Mouse (Mus musculus) gastrocnemius, adult 18-20 months (tissue): ENCODE measurements around the gene Zfp768. TPM values are rescaled to one million over a fixed set of nuclear protein-coding genes. Genes with fewer than 3 reads are reported as not detected.

ENCODE experiments used
- DNase-seq: peaks from one replicate; pipeline ENCODE4 v3.0.0; 2021; ENCODE audit warnings: low spot score
- total RNA-seq, 2 experiments: library from RNA; stranded (reverse); gene quantifications; 2 replicates each; pipeline ENCODE4 v1.2.3; 2021

Zfp768 gene
- total RNA-seq, 2 experiments from 2014 or later: 36.4 to 41.6 TPM

DNA sequence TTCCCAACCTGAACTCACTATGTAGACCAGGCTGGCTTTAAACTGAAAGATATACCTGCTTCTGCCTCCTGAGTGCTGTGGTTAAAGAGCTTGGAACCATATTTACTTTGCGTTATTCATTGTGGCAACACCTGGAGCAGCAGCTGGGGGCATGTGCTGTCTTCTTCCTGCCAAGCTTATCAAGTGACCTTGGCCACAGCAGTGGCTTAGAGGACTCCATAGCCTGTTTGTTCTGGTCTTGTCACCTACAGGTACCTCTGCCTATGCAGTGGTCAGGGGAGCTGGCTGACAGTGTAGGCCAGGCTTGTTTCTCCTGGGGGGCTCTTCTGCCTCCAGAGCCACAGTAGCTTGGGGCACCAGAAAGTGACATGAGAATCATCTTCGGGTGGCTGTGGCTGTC is 37.0 kb downstream of the Zfp768 start:
- no peak for DNase-seq

DNA sequence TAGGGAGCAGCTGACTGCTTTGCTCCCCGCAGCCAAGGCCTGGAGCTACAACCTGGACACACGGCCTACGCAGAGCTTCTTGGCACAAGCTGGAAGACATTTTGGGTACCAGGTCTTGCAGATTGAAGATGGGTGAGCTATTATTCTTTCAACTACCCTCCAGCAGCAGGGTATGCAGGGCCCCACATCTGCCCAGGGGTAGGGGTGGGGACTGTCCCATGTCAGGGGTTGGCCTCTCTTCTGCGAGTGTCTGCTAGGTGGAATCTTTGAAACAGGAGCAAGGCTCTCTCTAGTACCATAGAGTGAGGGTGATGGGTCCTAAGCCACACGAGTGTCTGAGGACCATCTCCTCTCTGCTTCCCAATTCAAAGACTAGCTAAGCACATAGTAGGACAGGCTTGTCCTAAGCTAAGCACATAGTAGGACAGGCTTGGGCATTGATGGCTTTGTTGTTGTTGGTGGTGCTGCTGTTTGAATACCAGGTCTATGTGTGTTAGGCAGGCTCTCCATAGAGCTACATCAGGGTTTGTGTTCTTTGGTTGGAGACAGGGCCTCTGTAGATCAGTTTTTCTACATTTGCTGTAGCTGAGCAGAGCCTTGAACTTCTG is 47.7 kb downstream of the Zfp768 start:
- DNase-seq: no peak

DNA sequence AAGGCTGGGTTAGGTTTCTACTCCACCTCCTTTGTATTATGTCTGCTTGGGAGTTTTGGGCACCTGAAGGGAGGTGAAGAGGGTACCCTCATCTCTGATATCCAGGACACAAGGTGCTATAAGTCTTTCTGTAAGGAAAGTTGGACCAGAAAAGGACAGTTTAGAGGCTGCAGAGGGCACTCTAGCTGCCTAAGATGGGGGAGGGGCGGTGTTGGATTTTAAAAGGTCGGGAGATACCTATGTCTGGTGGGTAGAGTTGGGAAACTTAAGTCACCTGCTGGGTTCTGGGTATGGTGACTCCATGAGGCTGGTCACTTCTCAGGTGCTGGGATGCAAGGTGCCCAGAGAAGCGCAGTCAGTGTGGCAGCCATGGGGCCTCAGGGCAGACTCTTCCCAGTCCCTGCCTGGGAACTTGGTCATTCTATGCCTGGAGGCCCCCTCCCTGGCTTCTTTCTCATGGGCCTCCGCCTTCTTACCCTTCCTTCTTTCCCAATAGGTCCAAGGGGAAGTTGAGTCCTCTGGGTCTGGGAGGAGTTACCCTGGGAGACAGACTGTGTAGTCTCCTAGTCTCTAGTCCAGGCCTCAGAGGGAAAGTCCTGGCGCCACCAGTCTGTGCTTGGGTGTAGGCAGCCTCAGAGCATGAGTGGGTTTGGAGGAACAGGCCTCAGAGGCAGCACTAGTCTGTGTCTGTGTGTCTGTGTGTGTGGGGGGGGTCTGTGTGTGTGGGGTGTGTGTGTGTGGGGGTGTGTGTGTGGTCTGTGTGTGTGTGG is 48.4 kb downstream of the Zfp768 start:
- DNase-seq: no peak

DNA sequence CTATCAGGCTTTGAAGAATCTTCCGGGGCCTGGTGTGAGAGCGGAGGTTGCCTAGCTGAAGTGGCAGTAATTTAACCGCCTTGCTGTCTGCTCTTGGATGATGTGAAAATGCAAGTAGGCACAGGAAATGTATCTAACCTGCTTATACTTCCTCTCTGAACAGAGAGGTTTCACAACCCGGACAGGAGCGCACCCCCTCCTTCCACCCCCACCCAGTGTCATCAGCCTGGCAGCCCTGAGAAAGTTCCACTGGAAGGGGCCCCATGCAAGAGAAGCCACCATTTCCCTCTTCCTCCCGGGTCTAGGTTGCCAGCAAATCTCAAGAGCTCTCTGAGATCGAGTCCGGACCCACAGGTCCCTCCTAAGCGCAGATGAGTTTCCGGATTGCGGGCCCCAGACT is 49.3 kb downstream of the Zfp768 start, which contains the start of gene Itgal:
Gene Itgal, plus strand, starts transcription at position 163 of the 400 bp plus-strand sequence.
- DNase-seq: no peak

Other genes with a start within 250 kb of the Zfp768 start
- gene Qprt, start 223.4 kb downstream of the Zfp768 start, total RNA-seq: under 1 TPM; 0.37 to 0.55 TPM
- under 1 TPM; 0.07 to 0.14 TPM for gene Spn, start 207.8 kb downstream of the Zfp768 start, total RNA-seq
- 10 to 100 TPM; 25.1 to 26.8 TPM for gene Cd2bp2, start 149.5 kb downstream of the Zfp768 start, total RNA-seq
- gene Tbc1d10b, start 137.1 kb downstream of the Zfp768 start, total RNA-seq: 10 to 100 TPM; 26.4 to 29.5 TPM
- gene Mylpf, start 136.7 kb downstream of the Zfp768 start, total RNA-seq: over 10,000 TPM; 24,635 to 28,732 TPM
- 1 to 10 TPM; 4.2 to 4.6 TPM for gene Zfp553, start 112.5 kb downstream of the Zfp768 start, total RNA-seq
- 1 to 10 TPM; 1.0 to 1.3 TPM for gene Sept1, start 112.5 kb downstream of the Zfp768 start, total RNA-seq
- 10 to 100 TPM; 19.7 to 21.1 TPM for gene Zfp771, start 101.3 kb downstream of the Zfp768 start, total RNA-seq
- 10 to 100 TPM; 32.6 TPM for gene Dctpp1, start 84.9 kb downstream of the Zfp768 start, total RNA-seq
- gene Sephs2, start 71.5 kb downstream of the Zfp768 start, total RNA-seq: 10 to 100 TPM; 34.7 to 34.9 TPM
- under 1 TPM; 0.21 to 0.33 TPM for gene Itgal, start 49.3 kb downstream of the Zfp768 start, total RNA-seq
- gene Zfp747, start 30.5 kb upstream of the Zfp768 start, total RNA-seq: 1 to 10 TPM; 2.4 to 2.6 TPM
- 1 to 10 TPM; 1.8 to 2.2 TPM for gene 9130019O22Rik, start 41.6 kb upstream of the Zfp768 start, total RNA-seq
- 1 to 10 TPM; 1.7 to 1.8 TPM for gene E430018J23Rik, start 48.0 kb upstream of the Zfp768 start, total RNA-seq
- 1 to 10 TPM; 1.6 to 1.9 TPM for gene Zfp764, start 61.2 kb upstream of the Zfp768 start, total RNA-seq
- gene Zfp688, start 76.5 kb upstream of the Zfp768 start, total RNA-seq: 1 to 10 TPM; 1.4 to 2.1 TPM
- under 1 TPM; 0.76 to 0.82 TPM for gene Zfp689, start 103.6 kb upstream of the Zfp768 start, total RNA-seq
- 10 to 100 TPM; 16.5 to 19.4 TPM for gene Prr14, start 114.0 kb upstream of the Zfp768 start, total RNA-seq
- 10 to 100 TPM; 25.2 to 26.6 TPM for gene Fbrs, start 133.6 kb upstream of the Zfp768 start, total RNA-seq
- 10 to 100 TPM; 46.5 to 46.6 TPM for gene Srcap, start 166.4 kb upstream of the Zfp768 start, total RNA-seq
- gene Gm42715, start 174.0 kb upstream of the Zfp768 start, total RNA-seq: 1 to 10 TPM; 2.8 to 3.8 TPM
- not detected for gene Tmem265, start 215.8 kb upstream of the Zfp768 start, total RNA-seq
- gene Phkg2, start 227.8 kb upstream of the Zfp768 start, total RNA-seq: 10 to 100 TPM in 1 of 2 experiments, 1 to 10 TPM in 1; 9.0 to 10.4 TPM
- 1 to 10 TPM; 2.9 to 3.3 TPM for gene Ccdc189, start 243.0 kb upstream of the Zfp768 start, total RNA-seq
- gene Rnf40, start 243.2 kb upstream of the Zfp768 start, total RNA-seq: 10 to 100 TPM; 30.5 to 33.4 TPM